Mouse (Mus musculus): ENCODE results near the gene Zfp626. TPM values are rescaled to one million over a fixed set of nuclear protein-coding genes. Genes with fewer than 3 reads are reported as not detected.
"Not testable (repeated sequence)": the region's sequence is repeated elsewhere in the genome, so short reads cannot be mapped to it uniquely, and the experiment has no call there.

Gene Zfp626
- polyA plus RNA-seq, 1 experiment from 2014 or later = 1.5 TPM

DNA sequence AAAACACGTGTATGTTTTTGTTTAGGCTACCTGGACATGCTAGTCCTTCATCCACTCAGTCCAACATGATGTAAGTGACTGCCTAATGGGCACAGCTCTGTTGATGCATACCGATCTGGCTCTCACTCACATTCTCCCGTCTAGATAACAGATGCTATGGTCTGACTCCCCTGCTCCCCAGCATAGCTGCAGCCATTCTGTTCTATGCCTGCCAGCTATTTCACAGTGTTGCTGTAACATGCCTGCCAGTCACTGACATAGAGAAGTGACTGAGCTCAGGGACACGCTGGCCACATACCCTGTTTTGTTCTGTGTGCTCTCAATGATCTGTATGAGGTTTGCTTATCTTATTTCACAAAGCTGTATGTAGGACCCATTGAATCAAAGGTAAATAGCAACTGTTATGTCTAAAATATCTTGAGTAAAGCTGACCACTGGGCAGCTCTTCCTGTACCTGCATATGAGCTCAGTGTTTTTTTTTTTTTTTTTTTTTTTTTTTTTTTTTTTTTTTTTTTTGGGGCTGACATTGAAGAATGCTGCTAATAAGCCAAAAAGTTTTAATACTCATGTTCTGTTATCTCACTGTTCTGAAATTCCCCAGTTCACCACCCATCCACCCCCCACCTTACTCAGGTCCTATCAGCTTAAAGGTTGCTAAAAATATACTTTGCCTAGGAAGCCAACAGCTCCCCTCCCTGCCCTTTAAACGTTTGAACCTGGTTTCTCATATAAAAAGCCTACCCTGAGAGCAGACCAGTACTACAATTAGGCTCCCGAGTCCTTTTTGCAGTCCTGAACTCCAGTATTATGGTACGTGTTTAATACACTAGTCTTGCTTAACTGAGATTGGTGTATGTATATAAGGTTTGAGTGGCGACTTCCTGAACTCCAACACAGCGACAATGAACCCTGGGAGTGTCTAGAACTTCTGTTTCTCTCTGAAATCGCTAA lies 52.6 kb downstream of the Zfp626 start:
- Histone ChIP-seq H3K9me3 (ENCODE audit: control insufficient read depth) (no peaks in the 10 kb centered on the region), H3K4me1 (replicated peaks; ENCODE audit: control insufficient read depth, insufficient read depth, low read length) (no peaks in the 10 kb centered on the region), H3K4me2 (replicated peaks; ENCODE audit: low read depth) (peak overlapping the region; percentile 76), H3K36me3 (ENCODE audit: control insufficient read depth, insufficient read depth) (peaks cover 11% of the 10 kb centered on the region), H3K27ac (ENCODE audit: low read depth, low read length) (peak overlapping the region; percentile 86), H3K9ac (ENCODE audit: low read depth, low read length) (peak overlapping the region; percentile 67), H3K27me3 (replicated peaks; ENCODE audit: control insufficient read depth, insufficient read depth, low read length) (no peaks in the 10 kb centered on the region), H3K4me3 (ENCODE audit: low read depth, low read length) (peak overlapping the region; percentile 59)
- TF ChIP-seq CTCF (IDR thresholded peaks at IDR 0.05; ENCODE audit: low read depth) = no peak
- 23% methylated on average over 10 of the region's 10 CpGs for WGBS
- ATAC-seq = peak; percentile 50

DNA sequence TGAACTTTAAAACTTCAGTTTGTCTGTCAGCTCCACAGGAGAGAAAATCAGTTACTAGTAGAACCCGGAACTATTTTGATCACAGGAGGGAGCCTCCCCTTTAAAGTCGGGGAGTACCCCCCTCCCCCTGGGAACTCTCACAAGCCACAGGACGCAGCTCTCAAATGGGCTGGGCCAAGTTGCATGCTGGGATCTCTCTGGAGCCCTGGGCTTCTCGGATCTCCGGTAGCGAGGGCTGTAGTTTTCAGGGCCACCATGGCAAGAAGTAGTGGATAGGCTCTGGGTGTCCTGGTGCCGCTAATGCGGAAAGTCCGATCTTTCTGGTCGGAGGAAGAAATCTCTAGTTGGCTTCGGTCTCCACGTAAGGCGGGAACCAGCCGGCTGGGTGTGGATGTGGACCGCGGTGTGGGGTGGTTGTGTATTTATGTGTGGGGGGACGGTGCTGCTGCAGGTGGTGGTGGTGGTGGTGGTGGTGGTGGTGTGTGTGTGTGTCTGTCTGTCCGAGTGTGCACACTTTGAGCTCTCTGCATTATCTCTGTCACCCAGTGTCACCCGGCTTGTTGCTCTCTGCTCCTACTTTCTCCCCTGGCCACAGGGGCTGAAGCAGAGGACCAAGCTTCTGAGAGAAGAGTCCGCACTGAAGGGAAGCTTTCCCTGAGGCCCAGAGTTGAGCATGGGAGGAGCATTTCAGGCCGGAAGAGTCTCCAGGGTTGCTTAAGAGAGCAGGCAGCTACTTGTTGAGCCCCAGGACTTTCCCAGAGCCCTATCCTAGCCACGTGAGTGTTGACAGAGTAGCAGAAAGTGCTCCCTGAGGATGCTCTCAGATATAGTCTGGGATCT lies 53.6 kb downstream of the Zfp626 start:
- ATAC-seq = peak; percentile 94

DNA sequence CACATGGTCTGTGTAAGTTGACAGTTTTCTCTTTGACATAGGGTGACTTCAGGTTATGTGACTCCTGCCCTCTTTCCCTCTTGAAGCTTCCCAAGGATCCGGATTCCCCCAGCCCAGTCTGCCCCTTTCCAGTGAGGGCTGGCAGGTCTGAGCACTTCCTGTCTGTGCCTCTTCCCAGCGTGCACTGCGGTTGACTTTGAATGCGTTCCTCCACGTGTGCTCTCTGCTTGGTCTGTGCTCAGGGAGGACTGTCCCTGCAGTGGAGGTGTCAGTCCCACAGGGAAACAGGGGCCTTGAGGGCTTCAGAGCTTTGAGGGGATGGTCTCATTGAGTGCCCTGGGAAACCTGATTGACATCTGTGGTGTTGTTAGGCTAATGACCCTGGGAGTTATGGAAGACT lies 55.6 kb downstream of the Zfp626 start:
- WGBS = 81% methylated on average over 5 of the region's 5 CpGs
- H3K36me3 ChIP-seq (ENCODE audit: control insufficient read depth, insufficient read depth) = peaks cover 37% of the 10 kb centered on the region
- not testable (repeated sequence) for H3K4me2 ChIP-seq (replicated peaks; ENCODE audit: low read depth); H3K4me1 ChIP-seq (replicated peaks; ENCODE audit: control insufficient read depth, insufficient read depth, low read length); H3K9me3 ChIP-seq (ENCODE audit: control insufficient read depth); H3K9ac ChIP-seq (ENCODE audit: low read depth, low read length); H3K4me3 ChIP-seq (ENCODE audit: low read depth, low read length); ATAC-seq; H3K27me3 ChIP-seq (replicated peaks; ENCODE audit: control insufficient read depth, insufficient read depth, low read length); H3K27ac ChIP-seq (ENCODE audit: low read depth, low read length)

More for the DNA sequence above, 53.6 kb downstream of the Zfp626 start:
- TF ChIP-seq CTCF (IDR thresholded peaks at IDR 0.05; ENCODE audit: low read depth) = peak; percentile 5; the same call in 1 of the 2 replicates
- H3K4me1 ChIP-seq (replicated peaks; ENCODE audit: control insufficient read depth, insufficient read depth, low read length) = no peaks in the 10 kb centered on the region
- H3K4me3 ChIP-seq (ENCODE audit: low read depth, low read length) = peak overlapping the region; percentile 59
- H3K9ac ChIP-seq (ENCODE audit: low read depth, low read length) = peak overlapping the region; percentile 67
- H3K36me3 ChIP-seq (ENCODE audit: control insufficient read depth, insufficient read depth) = peaks cover 19% of the 10 kb centered on the region
- H3K27ac ChIP-seq (ENCODE audit: low read depth, low read length) = peak overlapping the region; percentile 86
- H3K27me3 ChIP-seq (replicated peaks; ENCODE audit: control insufficient read depth, insufficient read depth, low read length) = no peaks in the 10 kb centered on the region
- no peaks in the 10 kb centered on the region for H3K9me3 ChIP-seq (ENCODE audit: control insufficient read depth)
- peak overlapping the region; percentile 76 for H3K4me2 ChIP-seq (replicated peaks; ENCODE audit: low read depth)
- under 1% methylated on average over 22 of the region's 22 CpGs for WGBS

Other genes with a start within 250 kb of the Zfp626 start
- gene Akt2, start 215.6 kb upstream of the Zfp626 start, polyA plus RNA-seq (2015; fragmentation: Nextera tagmentation; extraction: Ambion mirVana) = 35.8 and 36.4 TPM in 2 replicates
- gene Ttc9b, start 153.3 kb upstream of the Zfp626 start, polyA plus RNA-seq (2015; fragmentation: Nextera tagmentation; extraction: Ambion mirVana) = 1.3 and 1.6 TPM in 2 replicates
- 3.2 and 3.6 TPM in 2 replicates for gene Map3k10, start 132.6 kb upstream of the Zfp626 start, polyA plus RNA-seq (2015; fragmentation: Nextera tagmentation; extraction: Ambion mirVana)
- 1.1 and 1.2 TPM in 2 replicates for gene Zfp607b, start 117.9 kb upstream of the Zfp626 start, polyA plus RNA-seq (2015; fragmentation: Nextera tagmentation; extraction: Ambion mirVana)
- gene Zfp60, start 75.8 kb upstream of the Zfp626 start, polyA plus RNA-seq (2015; fragmentation: Nextera tagmentation; extraction: Ambion mirVana) = 6.7 and 8.5 TPM in 2 replicates
- gene Zfp59, start 31.4 kb downstream of the Zfp626 start, polyA plus RNA-seq (2015; fragmentation: Nextera tagmentation; extraction: Ambion mirVana) = 2.2 and 2.5 TPM in 2 replicates
- gene Zfp607a, start 50.3 kb downstream of the Zfp626 start, polyA plus RNA-seq (2015; fragmentation: Nextera tagmentation; extraction: Ambion mirVana) = 1.2 and 1.3 TPM in 2 replicates
- 3.7 and 3.9 TPM in 2 replicates for gene Zfp974, start 122.3 kb downstream of the Zfp626 start, polyA plus RNA-seq (2015; fragmentation: Nextera tagmentation; extraction: Ambion mirVana)
- gene Zfp780b, start 172.0 kb downstream of the Zfp626 start, polyA plus RNA-seq (2015; fragmentation: Nextera tagmentation; extraction: Ambion mirVana) = 4.7 and 5.7 TPM in 2 replicates
- 0.85 and 0.96 TPM in 2 replicates for gene Zfp850, start 206.9 kb downstream of the Zfp626 start, polyA plus RNA-seq (2015; fragmentation: Nextera tagmentation; extraction: Ambion mirVana)
- 149 and 155 TPM in 2 replicates for gene Psmc4, start 242.9 kb downstream of the Zfp626 start, polyA plus RNA-seq (2015; fragmentation: Nextera tagmentation; extraction: Ambion mirVana)

Data from intestine, postnatal 0 days (tissue).